Mouse (Mus musculus) layer of hippocampus, postnatal 10 days (tissue): ENCODE data around the gene Ube2o. TPM values are rescaled to one million over a fixed set of nuclear protein-coding genes. Genes with fewer than 3 reads are reported as not detected.
A peak's percentile ranks its signal among the peaks of the same experiment; 100 is the strongest.

Source experiments
- DNase-seq, 2 experiments: peaks; one replicate each; pipeline ENCODE4 v3.0.0; 2021; ENCODE audit warnings: low spot score in 2 of 2
- total RNA-seq, 2 experiments: library from RNA; stranded (reverse); gene quantifications; 2 replicates each; pipeline ENCODE4 v1.2.3; 2021

The Ube2o gene
- total RNA-seq, 2 experiments from 2014 or later, result 115 to 118 TPM

DNA sequence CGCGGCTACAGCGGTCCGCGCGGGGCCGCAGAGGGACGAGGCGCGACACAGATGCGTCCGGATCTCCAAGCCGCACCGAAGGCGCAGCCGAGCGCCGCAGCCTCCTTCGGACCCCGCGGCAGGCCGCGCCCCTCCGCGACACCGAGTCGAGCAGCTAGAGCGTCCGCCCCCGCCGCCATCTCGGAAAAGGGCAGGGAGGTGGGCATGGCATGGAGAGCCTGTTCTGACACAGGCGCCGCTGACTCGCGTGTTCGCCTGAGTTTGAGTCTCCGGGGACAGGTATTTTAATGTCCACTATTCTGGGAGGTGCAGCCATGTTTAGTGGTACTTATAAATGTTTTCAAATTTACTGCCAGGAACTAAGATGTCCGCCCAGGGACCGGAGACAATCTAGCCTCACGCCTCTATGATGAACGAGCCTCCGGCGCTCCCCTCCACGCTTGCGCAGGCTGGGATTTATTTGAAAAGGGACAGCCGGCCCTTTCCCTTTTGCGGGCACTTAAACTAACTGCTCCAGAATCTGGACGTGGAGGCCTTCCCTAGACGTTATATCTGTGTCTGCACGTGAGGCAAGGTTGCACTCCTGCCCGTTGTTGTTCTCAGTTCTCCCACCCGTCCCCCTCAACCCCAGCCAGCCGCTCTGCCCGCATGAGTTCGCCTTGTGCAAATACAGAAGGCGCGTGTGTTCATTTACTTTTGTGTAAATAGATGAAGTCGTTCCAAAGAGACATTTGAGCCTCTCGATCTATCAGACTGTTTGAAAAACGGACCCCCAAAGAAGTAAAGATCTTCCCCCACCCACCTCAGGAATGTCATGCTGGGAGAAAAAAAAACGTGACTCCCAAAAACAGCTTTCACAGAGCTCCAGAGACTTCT is 90.8 kb downstream of the Ube2o start:
- peak; percentile 86 to 92 for DNase-seq

DNA sequence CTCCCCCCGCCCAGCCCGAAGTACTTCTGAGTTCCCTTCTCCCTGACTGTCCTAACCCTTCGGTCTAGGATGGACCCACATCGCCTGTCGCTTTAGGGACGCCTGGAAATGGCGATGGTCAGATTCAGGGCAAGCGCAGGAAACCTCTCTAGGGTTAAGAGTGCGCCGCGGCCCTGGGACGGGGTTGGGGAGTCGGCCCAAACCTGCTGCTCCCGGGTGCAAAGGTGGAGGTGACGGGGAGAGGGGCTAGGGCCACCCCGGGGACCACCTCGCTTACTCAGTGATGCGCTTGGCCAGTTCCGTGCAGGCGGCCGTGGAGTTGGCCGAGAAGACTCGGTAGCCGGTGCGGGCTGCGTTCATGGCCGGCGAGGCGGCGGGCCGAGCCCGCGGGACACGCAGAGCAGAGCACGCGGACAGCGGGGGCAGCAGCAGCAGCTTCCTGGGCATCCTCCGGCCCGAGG is 91.4 kb downstream of the Ube2o start:
- DNase-seq, result no peak

GRCm38 (mm10) chr11:116488693-116489375 is 92.4 kb downstream of the Ube2o start:
- no peak for DNase-seq

DNA sequence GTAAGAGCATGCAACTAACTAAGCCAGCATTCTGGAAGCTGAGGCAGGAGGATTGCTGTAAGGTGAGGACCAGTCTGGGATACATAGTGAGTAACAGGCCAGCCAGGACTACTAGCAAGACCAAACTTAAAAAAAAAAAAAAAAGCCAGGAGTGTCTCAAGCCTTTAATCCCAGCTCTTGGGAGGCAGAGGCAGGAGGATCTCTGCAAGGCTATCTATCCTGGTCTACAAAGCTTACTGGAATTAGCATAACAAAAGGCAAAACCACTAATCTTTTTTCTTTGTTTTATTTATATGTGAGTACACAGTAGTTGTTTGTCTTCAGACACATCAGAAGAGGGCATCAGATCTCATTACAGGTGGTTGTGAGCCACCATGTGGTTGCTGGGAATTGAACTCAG is 93.0 kb downstream of the Ube2o start:
- no peak for DNase-seq

Other genes starting within 250 kb of the Ube2o start
- 10 to 100 TPM in 1 of 2 experiments, 1 to 10 TPM in 1; 9.5 to 10.4 TPM for gene Foxj1, start 246.0 kb downstream of the Ube2o start, total RNA-seq
- gene Rnf157, start 168.4 kb downstream of the Ube2o start, total RNA-seq, result 100 to 1,000 TPM; 184 to 186 TPM
- 10 to 100 TPM; 35.7 to 46.1 TPM for gene Ubald2, start 147.4 kb downstream of the Ube2o start, total RNA-seq
- gene Qrich2, start 115.2 kb downstream of the Ube2o start, total RNA-seq, result under 1 TPM in 1 of 2 experiments, not detected in 1; 0.18 TPM
- 10 to 100 TPM; 89.8 to 90.7 TPM for gene Prpsap1, start 87.2 kb downstream of the Ube2o start, total RNA-seq
- gene Sphk1, start 50.5 kb downstream of the Ube2o start, total RNA-seq, result 1 to 10 TPM; 1.7 to 2.1 TPM
- under 1 TPM in 1 of 2 experiments, not detected in 1; 0.34 TPM for gene Aanat, start 5.0 kb upstream of the Ube2o start, total RNA-seq
- 1 to 10 TPM in 1 of 2 experiments, under 1 TPM in 1; 0.94 to 1.5 TPM for gene Rhbdf2, start 45.6 kb upstream of the Ube2o start, total RNA-seq
- 1 to 10 TPM; 3.4 to 3.8 TPM for gene Prcd, start 72.1 kb upstream of the Ube2o start, total RNA-seq
- 10 to 100 TPM; 33.0 to 42.3 TPM for gene Cygb, start 72.9 kb upstream of the Ube2o start, total RNA-seq
- not detected for gene St6galnac1, start 194.1 kb upstream of the Ube2o start, total RNA-seq
- gene Mxra7, start 246.6 kb upstream of the Ube2o start, total RNA-seq, result 10 to 100 TPM; 23.3 to 27.6 TPM